Mouse (Mus musculus) left cerebral cortex, adult 2 months (tissue): ENCODE results near the gene Pgrmc2. TPM values are rescaled to one million over a fixed set of nuclear protein-coding genes. Genes with fewer than 3 reads are reported as not detected.

Experiments used
- DNase-seq, 2 experiments: peaks; one replicate each; pipeline ENCODE4 v3.0.0; 2021 to 2022; ENCODE audit warnings: low spot score in 2 of 2, mixed read lengths in 1 of 2; ENCODE audit errors: extremely low spot score in 1 of 2
- H3K27ac ChIP-seq: fragments of 200-600 bp; 2 replicates; pipeline ENCODE4 v1.8.1; 2022
- H3K4me3 ChIP-seq: fragments of 200-600 bp; 2 replicates; pipeline ENCODE4 v1.8.1; 2022
- CTCF ChIP-seq: fragments of 200-600 bp; IDR thresholded peaks from 2 replicates; pipeline ENCODE4 v1.8.1; 2022; ENCODE audit warnings: antibody characterized with exemption, mild to moderate bottlenecking, moderate library complexity
- intact Hi-C: fragments of 180-260 bp; cut with DNase I; formaldehyde crosslinking; loops from one replicate; pipeline ENCODE4 v1.15.1; 2025
- total RNA-seq, 2 experiments: library from RNA; stranded (reverse); gene quantifications; 2 replicates each; pipeline ENCODE4 v1.2.3; 2021

Gene Pgrmc2
- total RNA-seq, 2 experiments from 2014 or later, result 58.1 to 58.5 TPM

DNA sequence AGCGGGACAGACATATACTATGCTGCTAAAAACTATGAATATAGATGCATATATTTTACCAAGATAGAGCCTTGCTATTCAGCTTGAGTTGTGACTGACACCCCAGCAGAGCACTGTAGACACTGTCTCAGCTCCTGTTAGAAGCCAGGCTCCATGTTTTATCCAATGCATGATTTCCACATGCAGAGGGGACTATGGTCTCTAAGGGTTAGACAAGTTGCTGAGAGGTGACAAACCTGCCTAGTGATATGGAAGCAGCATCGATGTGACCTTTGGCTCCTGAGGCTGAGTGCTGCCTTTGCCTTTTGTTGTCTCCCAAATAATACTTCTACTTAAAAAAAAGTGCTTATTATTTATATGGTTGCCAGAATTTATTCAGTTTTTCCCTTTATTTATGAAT lies 10.4 kb upstream of the Pgrmc2 start:
- DNase-seq, result no peak
- intact Hi-C loops, result no loop called here
- TF ChIP-seq CTCF, result no peak
- no peak overlapping the region for H3K4me3 ChIP-seq
- H3K27ac ChIP-seq, result no peak overlapping the region

DNA sequence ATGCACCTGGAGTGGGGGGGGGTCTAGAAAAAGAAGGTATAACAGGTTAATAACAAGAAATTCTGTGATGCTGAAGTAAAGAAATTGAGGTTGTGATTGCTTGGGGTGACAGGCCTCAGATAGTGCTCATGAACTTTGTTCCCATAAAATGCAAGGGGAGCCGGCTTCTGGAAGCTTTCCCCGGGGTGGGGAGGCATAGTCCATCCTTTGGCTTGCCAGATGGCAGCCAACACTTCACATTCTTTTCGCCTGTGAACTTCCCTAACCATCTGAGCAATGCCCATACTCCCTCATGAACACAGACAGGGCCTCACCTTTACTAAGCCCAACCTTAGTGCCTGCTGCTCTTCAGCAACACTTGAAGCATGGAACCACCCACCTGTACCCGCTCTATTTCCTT lies 9.5 kb upstream of the Pgrmc2 start:
- no peak for TF ChIP-seq CTCF
- Histone ChIP-seq H3K4me3 (no peak overlapping the region), H3K27ac (no peak overlapping the region)
- no peak for DNase-seq
- intact Hi-C loops, result no loop called here

DNA sequence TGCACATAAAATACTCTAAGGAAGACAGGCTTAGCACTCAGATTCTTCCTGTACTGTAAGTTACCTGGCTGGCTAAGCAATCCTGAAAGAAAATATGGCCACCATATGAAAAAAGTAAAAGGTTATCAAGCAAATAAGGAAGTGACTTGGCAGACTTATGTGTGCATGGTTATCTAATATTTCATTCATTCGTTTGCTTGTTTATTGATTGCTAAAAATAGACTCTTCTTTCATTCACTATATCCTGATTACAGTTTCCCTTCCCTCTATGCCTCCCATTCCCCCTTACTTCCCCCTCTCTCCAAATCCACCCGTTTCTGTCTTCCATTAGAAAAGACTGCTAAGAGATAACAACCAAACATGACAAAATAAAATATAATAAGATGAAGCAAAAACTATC lies 8.0 kb upstream of the Pgrmc2 start:
- H3K4me3 ChIP-seq, result no peak overlapping the region
- intact Hi-C loops, result no loop called here
- no peak for TF ChIP-seq CTCF

GRCm38 (mm10) chr3:41087071-41087470 lies 4.2 kb upstream of the Pgrmc2 start:
- H3K27ac ChIP-seq, result no peak overlapping the region
- no peak for DNase-seq
- H3K4me3 ChIP-seq, result no peak overlapping the region
- no peak for TF ChIP-seq CTCF
- intact Hi-C loops, result no loop called here

More for the DNA sequence above, 8.0 kb upstream of the Pgrmc2 start:
- no peak overlapping the region for H3K27ac ChIP-seq
- DNase-seq, result no peak

DNA sequence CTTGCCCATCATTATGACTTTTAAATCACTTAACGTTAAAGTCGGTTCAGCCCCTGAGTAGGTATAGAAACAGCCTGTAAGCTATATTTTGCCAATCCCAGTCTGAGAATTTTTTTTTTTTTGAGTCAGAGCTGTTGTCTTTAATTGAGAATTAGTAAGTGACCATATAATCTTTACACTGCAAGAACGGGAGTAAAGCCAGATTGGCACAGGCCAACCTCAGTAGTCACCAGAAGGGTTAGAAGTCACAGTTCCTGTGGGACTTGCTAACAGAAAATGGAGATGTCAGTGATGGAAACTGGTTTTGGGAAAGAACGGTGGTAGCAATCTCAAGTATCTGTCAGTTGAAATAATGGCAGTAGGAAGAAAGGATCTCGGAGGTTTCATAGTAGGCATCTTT lies 1.6 kb upstream of the Pgrmc2 start:
- no peak overlapping the region for H3K27ac ChIP-seq
- no peak for DNase-seq
- intact Hi-C loops, result loop anchor here (5.0 kb wide), 2 partner anchors 132 to 237 kb away; partner anchors contain the start of genes Abhd18 and Mfsd8
- no peak overlapping the region for H3K4me3 ChIP-seq
- TF ChIP-seq CTCF, result no peak

DNA sequence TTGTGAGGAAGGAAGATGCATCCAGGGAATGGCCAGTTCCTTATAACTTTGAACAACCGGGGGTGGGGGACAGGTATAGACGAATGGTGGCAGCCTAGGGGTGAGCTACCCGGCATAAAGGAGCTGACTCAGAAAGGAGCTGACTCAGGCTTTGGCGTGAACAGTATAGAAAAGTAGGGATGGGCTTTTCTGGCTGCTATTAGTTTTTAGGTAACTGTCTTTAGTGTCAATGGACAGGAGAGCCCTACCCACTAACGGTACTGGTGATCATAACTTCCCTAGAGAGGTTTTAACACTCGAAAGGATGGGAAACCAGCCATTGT lies 905 bp upstream of the Pgrmc2 start:
- intact Hi-C loops, result loop anchor here (2.0 to 5.0 kb wide), 3 partner anchors 131 to 481 kb away; partner anchors contain the start of genes Abhd18 and Mfsd8

DNA sequence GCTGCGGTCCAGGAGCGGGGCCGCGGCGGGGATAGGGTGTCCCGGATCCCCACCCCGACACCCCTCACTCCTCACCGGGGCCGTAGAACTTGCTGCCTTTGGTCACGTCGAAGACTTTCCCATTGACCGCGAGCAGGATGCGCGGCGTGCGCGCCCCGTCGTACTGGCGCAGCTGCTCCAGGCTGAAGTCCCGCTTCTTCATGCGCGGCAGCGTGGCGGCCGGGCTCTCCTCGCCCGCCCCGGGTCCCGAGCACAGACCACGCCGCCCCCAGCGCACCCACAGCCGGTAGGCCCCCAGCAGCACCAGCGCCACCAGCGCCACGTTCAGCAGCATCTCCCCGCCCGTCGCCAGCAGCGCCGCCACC lies 344 bp downstream of the Pgrmc2 start:
- intact Hi-C loops, result loop anchor here (2.0 to 5.0 kb wide), 3 partner anchors 130 to 482 kb away; partner anchors contain the start of genes Abhd18 and Mfsd8
- DNase-seq, result no peak
- Histone ChIP-seq H3K27ac (peak overlapping the region; percentile 90), H3K4me3 (peak overlapping the region; percentile 69)
- no peak for TF ChIP-seq CTCF

More for the DNA sequence above, 905 bp upstream of the Pgrmc2 start:
- Histone ChIP-seq H3K27ac (peak overlapping the region; percentile 96), H3K4me3 (peak overlapping the region; percentile 78)
- DNase-seq, result no peak
- TF ChIP-seq CTCF, result no peak

DNA sequence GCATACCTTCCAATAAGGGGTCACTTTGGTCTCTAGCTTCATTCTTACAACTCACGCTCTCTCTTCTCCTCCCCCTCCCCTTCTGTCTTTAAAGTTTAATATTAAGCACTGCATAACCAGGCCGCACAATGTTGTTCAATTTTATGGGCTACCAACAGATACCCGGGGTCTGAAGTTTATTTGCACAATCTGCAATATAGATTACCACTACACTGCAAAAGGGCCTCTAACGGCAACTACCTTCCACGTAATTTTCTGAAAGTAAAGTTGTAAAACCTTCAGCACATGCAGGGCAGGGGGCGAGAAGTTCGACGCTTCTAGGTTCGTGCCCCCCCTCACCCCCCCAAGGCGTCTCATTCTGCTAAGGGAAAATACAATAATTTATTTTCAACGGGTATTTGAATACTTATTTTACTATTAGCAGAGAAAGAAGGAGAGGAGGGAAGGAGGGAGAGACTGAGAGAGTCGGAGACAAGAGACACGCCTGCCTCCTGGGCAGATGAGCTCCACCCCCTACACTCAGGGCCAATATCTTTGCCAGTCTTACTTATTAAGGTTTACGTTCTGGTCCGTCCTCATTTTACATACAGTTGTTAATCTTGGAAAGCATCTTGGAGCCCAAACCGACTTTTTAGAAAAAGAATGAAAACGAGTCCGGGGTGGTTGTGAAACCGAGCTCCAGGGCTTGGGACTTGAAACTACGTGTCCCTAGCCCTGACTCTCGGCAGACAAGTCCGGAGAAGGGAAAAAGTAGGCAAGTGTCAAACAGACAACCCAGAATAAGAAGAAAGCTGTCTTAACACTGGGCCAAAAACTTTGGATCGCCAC lies 1.2 kb downstream of the Pgrmc2 start:
- no peak overlapping the region; the same call in 1 of the 2 replicates for H3K27ac ChIP-seq
- TF ChIP-seq CTCF, result no peak
- H3K4me3 ChIP-seq, result peak overlapping the region; percentile 69
- intact Hi-C loops, result loop anchor here (2.0 to 5.0 kb wide), 3 partner anchors 129 to 483 kb away; partner anchors contain the start of genes Abhd18 and Mfsd8
- no peak for DNase-seq

DNA sequence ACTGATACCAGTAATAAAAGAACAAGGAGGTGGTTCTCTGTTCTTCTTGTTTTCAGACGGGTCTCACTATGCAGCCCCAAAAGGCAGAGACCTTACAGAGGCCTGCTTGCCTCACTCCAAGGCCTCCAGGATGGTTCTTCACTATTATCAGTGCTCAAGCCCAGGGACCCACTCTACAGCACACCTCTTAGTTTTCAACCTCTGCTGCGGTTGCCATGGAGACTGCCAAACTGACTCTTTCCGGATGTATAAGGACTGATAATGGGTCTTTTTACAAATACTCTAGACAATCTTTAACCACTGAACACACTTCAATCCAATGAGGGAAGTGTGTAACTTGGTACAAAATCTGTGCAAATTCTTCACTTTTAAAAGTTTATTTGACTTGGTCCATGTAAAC lies 2.1 kb downstream of the Pgrmc2 start:
- no peak overlapping the region for H3K4me3 ChIP-seq
- H3K27ac ChIP-seq, result no peak overlapping the region
- TF ChIP-seq CTCF, result no peak
- DNase-seq, result no peak
- intact Hi-C loops, result loop anchor here (5.0 kb wide), 2 partner anchors 128 to 233 kb away; partner anchors contain the start of genes Abhd18 and Mfsd8

DNA sequence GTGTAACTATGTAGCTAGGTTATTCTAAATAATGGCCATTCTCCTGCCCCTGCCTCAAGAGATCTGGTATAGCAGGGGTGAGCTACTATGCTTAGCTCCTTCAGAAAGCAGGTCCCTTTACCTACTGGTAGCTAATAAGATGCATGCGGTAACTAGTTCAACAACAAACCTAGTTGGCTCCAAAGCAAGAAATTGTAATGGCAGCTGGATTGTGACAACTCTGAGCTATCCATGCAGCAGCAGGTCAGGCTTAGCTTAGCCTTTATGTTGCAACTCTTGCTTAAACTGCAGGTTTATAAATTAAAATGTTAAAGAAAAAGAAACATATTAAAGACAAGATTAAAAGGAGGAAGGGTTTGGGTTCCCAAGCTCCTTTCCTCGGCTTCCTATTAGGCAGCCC lies 4.2 kb downstream of the Pgrmc2 start:
- Histone ChIP-seq H3K4me3 (no peak overlapping the region), H3K27ac (no peak overlapping the region)
- DNase-seq, result no peak
- TF ChIP-seq CTCF, result no peak
- intact Hi-C loops, result no loop called here

GRCm38 (mm10) chr3:41075376-41075775 lies 7.5 kb downstream of the Pgrmc2 start:
- TF ChIP-seq CTCF, result no peak
- no peak for DNase-seq
- intact Hi-C loops, result no loop called here
- Histone ChIP-seq H3K4me3 (no peak overlapping the region), H3K27ac (no peak overlapping the region)

- intact Hi-C loops, result no loop called here
- H3K27ac ChIP-seq, result no peak overlapping the region
- no peak for DNase-seq
- no peak overlapping the region for H3K4me3 ChIP-seq
- peak; percentile 6 for TF ChIP-seq CTCF
Measured at GRCm38 (mm10) chr3:41070519-41070918, 12.3 kb downstream of the Pgrmc2 start.

- intact Hi-C loops, result no loop called here
- TF ChIP-seq CTCF, result no peak
- Histone ChIP-seq H3K4me3 (no peak overlapping the region), H3K27ac (no peak overlapping the region)
- no peak for DNase-seq
Measured at GRCm38 (mm10) chr3:41065320-41065719, 17.5 kb downstream of the Pgrmc2 start.
